Mouse (Mus musculus) frontal cortex, adult 2 months (tissue): ENCODE results near the gene Mmp9. TPM values are rescaled to one million over a fixed set of nuclear protein-coding genes. Genes with fewer than 3 reads are reported as not detected.

Source experiments
- DNase-seq, 2 experiments: peaks; one replicate each; pipeline ENCODE4 v3.0.0; 2022; ENCODE audit warnings: low spot score in 1 of 2; ENCODE audit errors: extremely low spot score in 1 of 2
- polyA plus RNA-seq: library from polyadenylated mRNA; depleted of rRNA; stranded (reverse); fragments of >200 nt; gene quantifications from 2 replicates; pipeline ENCODE4 v1.2.3, GENCODE M21; 2012; rRNA removed

Gene Mmp9
- polyA plus RNA-seq, 1 experiment = 1.2 TPM

DNA sequence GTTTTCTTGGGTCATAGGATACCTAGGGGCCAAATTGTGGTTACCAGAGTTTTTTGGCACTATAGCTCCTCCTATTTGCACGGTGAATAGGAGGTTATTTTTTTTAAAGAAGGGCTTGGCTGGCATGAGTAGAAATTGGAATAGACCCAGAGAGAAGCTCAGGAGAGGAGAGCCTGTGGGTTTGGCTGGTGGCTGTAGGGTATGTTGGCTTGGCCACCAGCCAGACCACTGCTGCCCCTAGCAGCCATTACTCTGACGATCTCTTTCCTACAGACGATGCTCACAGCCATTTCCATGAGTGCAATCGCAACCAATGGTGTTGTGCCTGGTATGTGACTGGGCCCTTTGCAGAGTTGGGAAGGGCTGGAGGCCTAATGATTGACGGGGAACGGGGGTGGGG lies 35.0 kb downstream of the Mmp9 start:
- no peak for DNase-seq

- DNase-seq = no peak
These were observed 39.2 kb downstream of the Mmp9 start for GRCm38 (mm10) chr2:164979749-164980148.

DNA sequence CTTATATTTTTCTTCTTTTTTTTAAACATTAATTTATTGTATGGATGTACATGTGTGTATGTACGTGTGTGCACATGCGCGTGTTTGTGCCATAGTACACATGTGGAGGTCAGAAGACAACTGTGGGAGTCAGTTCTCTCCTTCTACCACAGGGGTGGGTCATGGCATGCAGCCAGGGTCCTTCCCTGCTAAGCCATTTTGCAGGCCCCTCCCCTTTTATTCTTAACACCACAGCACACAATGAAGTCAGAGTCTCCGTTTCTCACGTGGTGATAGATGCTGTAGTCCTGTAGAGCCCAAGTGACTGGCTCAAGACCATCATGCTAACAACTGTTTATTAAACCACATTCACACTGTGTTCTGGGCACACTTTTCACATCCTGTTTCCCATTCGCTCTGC lies 45.4 kb downstream of the Mmp9 start:
- DNase-seq = no peak

- no peak for DNase-seq
These were observed 45.9 kb downstream of the Mmp9 start for GRCm38 (mm10) chr2:164986371-164987027.

GRCm38 (mm10) chr2:164988777-164989176 lies 48.2 kb downstream of the Mmp9 start:
- no peak for DNase-seq

- DNase-seq = no peak
These were observed 50.5 kb downstream of the Mmp9 start for GRCm38 (mm10) chr2:164991111-164991510.

- DNase-seq = no peak
These were observed 51.2 kb downstream of the Mmp9 start for GRCm38 (mm10) chr2:164991808-164992207.

DNA sequence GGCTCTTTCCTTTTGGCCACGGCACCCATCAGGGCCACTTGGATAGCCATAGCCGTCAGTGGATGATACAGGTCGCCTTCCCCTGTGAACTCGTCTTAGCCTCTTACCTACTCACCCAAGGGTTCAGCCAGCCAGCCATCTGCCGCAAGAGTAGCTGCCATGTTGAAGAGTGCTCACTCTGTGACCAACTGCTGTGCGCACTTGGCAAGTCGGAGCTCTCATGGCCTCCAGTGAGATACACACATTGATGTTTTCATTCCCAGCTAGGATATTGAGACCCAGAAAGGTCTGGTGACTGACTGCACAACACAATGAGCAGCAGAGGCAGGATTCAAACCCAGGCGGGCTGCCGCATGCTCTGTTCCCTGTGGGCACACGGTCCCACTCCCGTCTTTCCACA lies 53.6 kb downstream of the Mmp9 start:
- no peak for DNase-seq

GRCm38 (mm10) chr2:164994659-164995428 lies 54.3 kb downstream of the Mmp9 start:
- peak; percentile 79 to 80 for DNase-seq

DNA sequence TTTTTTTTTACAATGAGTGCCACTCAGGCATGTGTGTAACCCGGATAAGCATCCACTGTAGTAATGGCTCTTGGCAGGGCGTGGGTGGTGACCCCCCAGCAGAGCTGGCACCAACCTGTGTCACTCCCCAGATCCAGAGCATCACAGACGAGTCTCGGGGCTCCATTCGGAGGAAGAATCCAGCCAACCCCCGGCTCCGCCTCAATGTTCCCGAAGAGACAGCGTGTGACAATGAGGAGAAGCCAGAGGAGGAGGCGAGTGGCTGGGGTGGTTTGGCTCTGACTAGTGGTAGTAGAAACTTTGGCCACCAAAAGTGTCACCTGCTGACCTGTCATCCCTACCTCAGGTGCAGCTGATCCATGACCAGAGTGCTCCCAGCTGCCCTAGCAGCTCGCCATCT lies 55.4 kb downstream of the Mmp9 start:
- DNase-seq = peak in 1 of 2 experiments; percentile 44

- no peak for DNase-seq
These were observed 56.5 kb downstream of the Mmp9 start for GRCm38 (mm10) chr2:164996848-164997720.

GRCm38 (mm10) chr2:164997721-164998428 lies 57.3 kb downstream of the Mmp9 start:
- DNase-seq = no peak

DNA sequence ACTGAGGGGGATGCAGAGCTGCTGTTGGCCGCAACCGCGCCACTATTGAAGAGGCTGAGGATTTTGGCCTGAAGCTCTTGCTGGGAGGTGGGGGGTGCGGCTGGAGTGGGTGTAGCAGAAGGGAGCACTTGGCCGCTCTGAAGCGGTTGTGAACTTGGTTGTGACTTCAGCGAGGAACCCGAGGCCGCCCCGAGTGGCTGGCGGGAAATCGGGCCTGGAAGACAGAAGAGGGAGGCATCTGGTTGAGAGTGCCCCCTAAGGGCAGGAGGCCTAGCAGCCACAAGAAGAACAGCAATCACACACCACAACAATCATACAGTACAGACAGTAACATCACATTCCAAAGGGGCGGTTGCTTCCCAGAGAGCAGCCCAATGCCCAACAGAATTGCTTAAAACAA lies 61.4 kb downstream of the Mmp9 start:
- no peak for DNase-seq

GRCm38 (mm10) chr2:165003108-165003507 lies 62.5 kb downstream of the Mmp9 start:
- no peak for DNase-seq

- DNase-seq = no peak
These were observed 63.7 kb downstream of the Mmp9 start for GRCm38 (mm10) chr2:165004237-165004636.

Other genes starting within 250 kb of the Mmp9 start
- gene Spint4, start 242.3 kb upstream of the Mmp9 start, polyA plus RNA-seq = not detected in 2 replicates
- not detected in 2 replicates for gene Spint5, start 225.5 kb upstream of the Mmp9 start, polyA plus RNA-seq
- 2.4 and 3.3 TPM in 2 replicates for gene Wfdc3, start 194.8 kb upstream of the Mmp9 start, polyA plus RNA-seq
- gene Dnttip1, start 194.8 kb upstream of the Mmp9 start, polyA plus RNA-seq = 44.3 and 46.4 TPM in 2 replicates
- gene Ube2c, start 170.9 kb upstream of the Mmp9 start, polyA plus RNA-seq = 2.0 and 2.8 TPM in 2 replicates
- gene Tnnc2, start 160.8 kb upstream of the Mmp9 start, polyA plus RNA-seq = 0.96 and 3.9 TPM in 2 replicates
- 59.9 and 60.9 TPM in 2 replicates for gene Snx21, start 155.0 kb upstream of the Mmp9 start, polyA plus RNA-seq
- 29.4 and 35.0 TPM in 2 replicates for gene Acot8, start 135.9 kb upstream of the Mmp9 start, polyA plus RNA-seq
- gene Zswim3, start 135.7 kb upstream of the Mmp9 start, polyA plus RNA-seq = 7.7 and 7.9 TPM in 2 replicates
- 18.5 and 19.3 TPM in 2 replicates for gene Zswim1, start 118.1 kb upstream of the Mmp9 start, polyA plus RNA-seq
- 0.69 TPM in 1 of 2 replicates, not detected in the other for gene Spata25, start 112.2 kb upstream of the Mmp9 start, polyA plus RNA-seq
- gene Ctsa, start 107.9 kb upstream of the Mmp9 start, polyA plus RNA-seq = 177 and 194 TPM in 2 replicates
- gene Neurl2, start 107.3 kb upstream of the Mmp9 start, polyA plus RNA-seq = 6.6 and 6.9 TPM in 2 replicates
- 154 and 170 TPM in 2 replicates for gene Pltp, start 83.1 kb upstream of the Mmp9 start, polyA plus RNA-seq
- 47.4 and 47.7 TPM in 2 replicates for gene Pcif1, start 61.5 kb upstream of the Mmp9 start, polyA plus RNA-seq
- gene Zfp335, start 29.0 kb upstream of the Mmp9 start, polyA plus RNA-seq = 31.6 and 34.6 TPM in 2 replicates
- 345 and 356 TPM in 2 replicates for gene Slc12a5, start 20.0 kb downstream of the Mmp9 start, polyA plus RNA-seq
- gene Ncoa5, start 94.1 kb downstream of the Mmp9 start, polyA plus RNA-seq = 57.4 and 67.1 TPM in 2 replicates
- gene Cd40, start 114.8 kb downstream of the Mmp9 start, polyA plus RNA-seq = 1.5 and 1.8 TPM in 2 replicates
- not detected in 2 replicates for gene 1700025C18Rik, start 150.0 kb downstream of the Mmp9 start, polyA plus RNA-seq